Mouse (Mus musculus) embryonic fibroblast, embryonic 13.5 days (primary cell): ENCODE data around the gene Tnfsf15.

Experiments
- CTCF ChIP-seq: IDR thresholded peaks from 2 replicates; pipeline ENCODE4 v1.5.1; 2011; ENCODE audit warnings: mild to moderate bottlenecking, control low read depth, low read length, moderate library complexity, borderline replicate concordance; ENCODE audit not compliant: insufficient read depth
- POLR2A ChIP-seq: IDR thresholded peaks from 2 replicates; pipeline ENCODE4 v1.6.1; 2011; ENCODE audit warnings: low read depth, mild to moderate bottlenecking, control low read depth, low read length, moderate library complexity

- TF ChIP-seq CTCF, result no peak
- TF ChIP-seq POLR2A, result no peak
Measured at GRCm38 (mm10) chr4:63699749-63700148, 45.2 kb downstream of the Tnfsf15 start.
